Mouse (Mus musculus) spleen, postnatal 14 days (tissue): ENCODE data around the gene Adgra3.

ENCODE experiments used
- DNase-seq, 2 experiments: peaks; one replicate each; pipeline ENCODE4 v3.0.0; 2021 to 2022; ENCODE audit warnings: low spot score in 2 of 2

Gene Adgra3

DNA sequence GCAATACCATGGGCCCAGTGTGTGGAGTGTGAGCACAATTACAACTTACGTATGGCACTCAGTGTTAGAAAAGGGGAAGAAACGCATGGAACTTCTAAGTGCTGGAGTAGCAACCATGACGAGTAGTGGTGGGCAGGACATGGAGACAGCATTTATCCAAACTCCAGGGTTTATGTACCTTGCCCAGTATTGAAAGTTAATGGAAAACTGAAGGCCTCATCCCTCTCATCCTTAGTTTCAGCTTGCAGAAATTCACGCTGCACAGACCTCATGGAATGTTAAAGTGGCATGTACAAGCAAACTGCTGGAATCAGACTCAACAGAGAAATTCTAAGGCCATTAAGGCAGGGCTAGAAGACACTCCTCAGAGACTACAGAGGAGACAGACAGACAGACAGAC lies 84.6 kb downstream of the Adgra3 start:
- DNase-seq: no peak

DNA sequence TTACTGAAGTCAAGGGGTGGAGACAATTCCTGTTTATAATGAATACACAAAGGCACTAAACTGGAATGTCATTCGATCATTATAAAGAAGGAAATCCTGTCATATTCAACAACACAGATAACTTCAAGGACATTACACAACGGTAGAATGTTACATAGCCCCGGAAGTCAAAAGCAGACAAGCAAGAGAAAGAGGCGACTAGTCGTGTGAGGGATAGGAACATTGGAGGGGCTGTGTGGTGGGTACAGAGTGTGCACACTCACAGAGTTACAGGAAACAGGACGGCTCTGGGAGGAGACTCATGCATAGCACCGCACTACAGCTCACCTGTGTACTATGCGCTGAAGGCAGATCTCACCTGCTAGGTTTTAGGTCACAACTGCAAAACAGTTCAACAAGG lies 89.1 kb downstream of the Adgra3 start:
- no peak for DNase-seq

DNA sequence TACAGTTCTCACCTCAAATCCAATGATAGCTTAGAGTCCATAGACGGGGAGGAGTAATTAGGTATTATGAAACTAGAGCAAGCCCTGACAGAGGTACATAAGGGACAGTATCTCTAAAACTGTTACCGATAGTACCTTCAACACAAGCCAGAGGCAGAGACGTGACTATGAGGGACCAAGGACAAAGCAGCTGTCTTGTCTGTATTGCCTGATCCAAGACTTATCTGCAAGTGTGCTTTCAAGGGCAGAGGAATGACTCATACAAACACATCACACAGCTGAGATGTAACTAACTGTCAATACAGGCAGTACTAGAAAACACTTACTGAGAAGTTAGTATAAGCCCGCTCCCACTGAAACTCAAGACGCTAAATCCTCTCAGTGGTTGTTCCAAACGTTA lies 91.1 kb downstream of the Adgra3 start:
- DNase-seq: no peak

DNA sequence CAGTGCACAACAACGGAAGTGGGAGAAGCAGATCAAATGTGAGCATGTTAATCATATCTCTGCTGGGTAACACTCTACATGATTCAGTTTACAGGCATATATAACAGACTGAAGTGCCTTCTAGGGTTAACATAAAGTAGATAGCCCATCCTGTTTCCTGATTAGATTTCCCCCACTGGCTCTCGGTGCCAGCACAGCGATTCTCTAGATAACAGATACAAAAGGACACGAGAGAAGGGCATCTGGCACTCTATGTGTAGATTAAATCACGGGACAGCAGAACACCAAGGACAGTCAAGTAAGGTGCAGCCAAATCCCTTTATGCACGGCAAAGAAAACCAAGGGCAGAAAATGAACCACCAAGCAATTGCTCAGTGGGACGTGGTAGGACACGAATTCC lies 93.0 kb downstream of the Adgra3 start:
- no peak for DNase-seq

DNA sequence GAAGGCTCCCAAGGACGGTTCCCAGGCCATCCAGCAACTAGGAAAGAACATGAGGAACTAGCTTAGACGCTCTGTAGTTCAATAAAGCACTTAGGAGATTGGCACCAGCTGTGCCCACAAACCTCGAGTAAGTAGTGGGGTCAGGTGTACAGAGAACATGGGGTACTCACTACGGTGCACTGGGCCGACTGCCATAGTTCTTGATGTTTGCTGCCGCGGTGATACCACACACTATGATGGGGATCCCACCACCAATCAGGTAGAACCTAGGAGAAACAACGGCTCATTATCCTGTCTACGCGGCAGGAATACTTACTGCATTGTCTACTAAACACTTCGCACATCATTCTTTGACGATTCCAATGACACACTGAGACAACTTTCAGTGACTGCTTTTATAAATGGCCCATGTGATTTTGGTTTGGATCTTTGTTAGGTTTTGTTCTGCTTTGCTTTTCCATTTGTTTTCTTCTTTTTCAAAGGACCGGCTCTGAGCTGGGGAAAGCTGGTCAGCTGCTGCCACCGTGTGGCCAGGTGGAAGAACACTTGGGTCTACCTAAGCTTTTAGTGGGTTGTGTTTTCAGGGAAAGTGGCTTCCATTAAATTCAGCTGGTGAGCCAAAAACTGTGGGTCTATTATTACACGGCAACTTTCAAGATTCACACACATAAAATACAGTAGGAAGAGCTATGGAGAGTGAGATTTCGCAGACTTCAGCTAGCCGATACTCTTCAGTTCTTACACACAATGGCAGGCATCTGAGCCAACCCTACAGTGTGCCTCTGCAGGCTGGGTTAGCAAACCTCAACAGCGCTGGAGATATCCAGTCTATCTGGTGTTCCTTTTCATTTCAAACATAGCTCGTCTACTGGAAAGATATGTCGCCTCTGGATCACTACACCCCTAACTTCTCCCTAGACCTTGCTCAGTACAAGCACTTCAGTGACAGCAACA lies 97.1 kb downstream of the Adgra3 start:
- no peak for DNase-seq

DNA sequence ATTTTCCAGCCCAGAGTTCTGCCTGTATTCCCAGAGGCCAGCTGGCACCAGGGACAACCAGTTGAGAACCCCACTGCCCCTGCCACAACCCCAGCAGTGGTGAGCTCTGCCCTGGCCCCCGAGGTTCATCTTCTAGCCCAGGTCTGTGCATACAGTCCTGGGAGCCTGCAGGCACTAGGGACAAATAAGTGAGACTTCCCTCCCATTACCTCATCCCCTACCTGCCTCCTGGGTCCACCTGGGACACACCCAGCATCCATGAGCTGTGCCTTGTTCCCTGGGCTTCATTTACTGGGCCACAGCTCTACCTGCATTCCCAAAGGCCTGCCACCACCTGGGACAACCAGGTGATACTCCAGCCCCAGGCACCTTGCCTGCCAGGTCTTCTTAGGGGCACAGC lies 122.5 kb downstream of the Adgra3 start:
- no peak for DNase-seq

DNA sequence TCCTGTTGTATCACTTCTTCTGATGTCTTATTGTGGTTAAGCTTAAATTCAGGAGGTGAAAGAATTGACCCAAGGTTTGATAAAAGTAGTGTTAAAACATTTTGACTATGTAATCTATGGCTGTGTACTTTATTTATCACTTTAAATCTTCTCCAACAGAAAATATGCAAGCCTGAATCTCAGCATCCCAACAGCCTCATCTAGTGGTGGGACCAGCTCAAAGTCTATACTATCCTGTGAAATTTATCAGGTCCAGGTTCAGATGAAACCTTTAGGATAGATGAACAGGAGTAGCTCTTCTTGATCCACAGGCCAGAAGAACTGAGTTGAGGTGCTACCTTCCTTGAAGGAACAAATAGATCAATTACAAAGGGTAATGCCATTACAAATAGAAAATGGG lies 134.1 kb downstream of the Adgra3 start:
- DNase-seq: no peak

DNA sequence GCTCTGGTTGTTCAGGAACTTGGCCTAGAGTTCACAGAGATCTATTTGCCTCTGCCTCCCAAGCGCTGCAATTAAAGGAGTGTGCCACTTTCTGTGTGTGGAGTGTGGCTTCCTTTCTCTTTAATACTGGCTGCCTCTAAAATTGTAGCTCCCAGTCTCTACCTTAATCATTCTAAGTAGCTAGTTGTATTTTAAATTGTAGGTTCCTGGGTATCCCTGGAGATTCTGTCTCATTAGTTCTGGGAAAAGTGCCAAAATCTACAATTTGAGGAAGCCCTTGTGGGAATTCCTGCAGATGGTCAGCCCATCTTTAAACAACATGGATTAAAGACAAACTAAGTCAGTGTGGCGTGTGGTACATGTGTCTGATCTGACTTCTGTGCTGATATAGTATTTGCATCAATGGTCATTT lies 143.1 kb downstream of the Adgra3 start:
- DNase-seq: no peak
